Mouse (Mus musculus) bone marrow macrophage, adult 2 months (primary cell): ENCODE data around the gene Ccdc24.

Experiments
- CTCF ChIP-seq: IDR thresholded peaks from 2 replicates; pipeline ENCODE4 v1.5.1; 2012; ENCODE audit warnings: low read depth, mild to moderate bottlenecking, low read length, moderate library complexity
- POLR2A ChIP-seq: IDR thresholded peaks from 2 replicates; pipeline ENCODE4 v1.6.1; 2012; ENCODE audit warnings: mild to moderate bottlenecking, low read depth, low read length, borderline replicate concordance

DNA sequence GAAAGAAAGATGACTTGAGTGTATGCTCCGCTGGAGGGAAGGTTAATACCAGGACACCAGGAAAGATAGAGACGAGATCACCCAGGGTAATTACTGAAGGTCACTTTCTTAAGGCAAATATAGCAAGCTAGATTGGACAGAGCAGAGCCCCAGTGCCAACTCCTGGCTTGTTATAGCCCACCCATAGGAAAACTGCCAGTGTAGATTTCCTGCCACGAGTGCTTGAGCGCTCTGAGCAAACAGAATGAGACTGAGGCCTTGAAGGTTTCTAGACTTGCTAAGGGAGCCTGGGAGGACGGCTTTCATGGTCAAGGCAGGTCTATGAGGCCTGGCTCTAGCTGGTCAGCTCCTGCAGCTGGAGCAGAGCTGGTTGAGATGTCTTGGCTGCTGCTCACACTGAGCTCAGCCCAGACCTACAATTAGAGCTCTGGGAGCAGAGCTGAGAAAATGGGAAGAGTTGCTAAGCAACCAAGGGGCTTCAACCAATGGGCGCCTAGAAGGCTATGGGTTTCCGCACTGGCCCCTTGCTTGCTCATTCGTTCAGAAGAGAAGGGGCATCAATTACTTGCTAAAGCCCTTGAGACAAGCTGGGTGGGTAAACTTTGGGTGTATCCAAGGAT, 36.6 kb upstream of the Ccdc24 start:
- no peak for TF ChIP-seq CTCF
- TF ChIP-seq POLR2A, result no peak
